Mouse (Mus musculus) forebrain, embryonic 14.5 days (tissue): Measurements from ENCODE around the gene Hp1bp3. TPM values are rescaled to one million over a fixed set of nuclear protein-coding genes. Genes with fewer than 3 reads are reported as not detected.

ENCODE experiments used
- polyA plus RNA-seq: library from polyadenylated mRNA; unstranded; fragments of >200 nt; fragmentation: Nextera tagmentation; extraction: Ambion mirVana; gene quantifications from 2 replicates; pipeline ENCODE4 v1.2.1, GENCODE M21; 2014

Hp1bp3 gene
- polyA plus RNA-seq, 1 experiment from 2014 or later = 257 TPM

Other genes starting within 250 kb of the Hp1bp3 start
- 31.6 and 42.2 TPM in 2 replicates for gene Eif4g3, start 223.3 kb upstream of the Hp1bp3 start, polyA plus RNA-seq
- 4.0 and 4.6 TPM in 2 replicates for gene Sh2d5, start 34.1 kb downstream of the Hp1bp3 start, polyA plus RNA-seq
- gene Kif17, start 34.1 kb downstream of the Hp1bp3 start, polyA plus RNA-seq = 0.61 and 0.85 TPM in 2 replicates
- gene Ddost, start 88.4 kb downstream of the Hp1bp3 start, polyA plus RNA-seq = 182 and 192 TPM in 2 replicates
- 42.2 and 47.6 TPM in 2 replicates for gene Pink1, start 110.0 kb downstream of the Hp1bp3 start, polyA plus RNA-seq
- gene Cda, start 151.7 kb downstream of the Hp1bp3 start, polyA plus RNA-seq = 2.2 and 2.3 TPM in 2 replicates
- gene Fam43b, start 180.2 kb downstream of the Hp1bp3 start, polyA plus RNA-seq = 1.8 and 4.8 TPM in 2 replicates
- 16.2 and 21.9 TPM in 2 replicates for gene Mul1, start 218.4 kb downstream of the Hp1bp3 start, polyA plus RNA-seq
- gene Camk2n1, start 238.0 kb downstream of the Hp1bp3 start, polyA plus RNA-seq = 7.5 and 7.8 TPM in 2 replicates